Mouse (Mus musculus) kidney, adult 11 months (tissue): ENCODE data around the gene Rasa2.

Source experiments
- DNase-seq: peaks from one replicate; pipeline ENCODE4 v3.0.0; 2022

The Rasa2 gene

GRCm38 (mm10) chr9:96637157-96637548 is 5.7 kb upstream of the Rasa2 start:
- no peak for DNase-seq

GRCm38 (mm10) chr9:96636423-96637156 is 5.2 kb upstream of the Rasa2 start:
- DNase-seq, result no peak

- no peak for DNase-seq
Measured at GRCm38 (mm10) chr9:96635899-96636298, 4.5 kb upstream of the Rasa2 start.

GRCm38 (mm10) chr9:96635176-96635575 is 3.8 kb upstream of the Rasa2 start:
- DNase-seq, result peak; percentile 88

GRCm38 (mm10) chr9:96633771-96634170 is 2.4 kb upstream of the Rasa2 start:
- DNase-seq, result no peak

- peak; percentile 68 for DNase-seq
Measured at GRCm38 (mm10) chr9:96632756-96633155, 1.3 kb upstream of the Rasa2 start.

GRCm38 (mm10) chr9:96632073-96632690 is 765 bp upstream of the Rasa2 start:
- peak; percentile 38 for DNase-seq

- peak; percentile 46 for DNase-seq
Measured at GRCm38 (mm10) chr9:96630571-96631388, 637 bp downstream of the Rasa2 start.

- no peak for DNase-seq
Measured at GRCm38 (mm10) chr9:96629151-96629550, 2.3 kb downstream of the Rasa2 start.

- DNase-seq, result no peak
Measured at GRCm38 (mm10) chr9:96627557-96628085, 3.8 kb downstream of the Rasa2 start.

GRCm38 (mm10) chr9:96627042-96627441 is 4.4 kb downstream of the Rasa2 start:
- DNase-seq, result no peak

GRCm38 (mm10) chr9:96618448-96619176 is 12.8 kb downstream of the Rasa2 start:
- DNase-seq, result no peak

GRCm38 (mm10) chr9:96612297-96612696 is 19.1 kb downstream of the Rasa2 start:
- no peak for DNase-seq

- DNase-seq, result no peak
Measured at GRCm38 (mm10) chr9:96611693-96612293, 19.6 kb downstream of the Rasa2 start.

- peak; percentile 60 for DNase-seq
Measured at GRCm38 (mm10) chr9:96610813-96611212, 20.6 kb downstream of the Rasa2 start.

- DNase-seq, result no peak
Measured at GRCm38 (mm10) chr9:96603416-96603815, 28.0 kb downstream of the Rasa2 start.

- DNase-seq, result no peak
Measured at GRCm38 (mm10) chr9:96597899-96598298, 33.5 kb downstream of the Rasa2 start.

GRCm38 (mm10) chr9:96592670-96593600 is 38.5 kb downstream of the Rasa2 start:
- no peak for DNase-seq

- DNase-seq, result no peak
Measured at GRCm38 (mm10) chr9:96589346-96589745, 42.1 kb downstream of the Rasa2 start.

- DNase-seq, result no peak
Measured at GRCm38 (mm10) chr9:96583496-96583895, 47.9 kb downstream of the Rasa2 start.

- DNase-seq, result no peak
Measured at GRCm38 (mm10) chr9:96583076-96583475, 48.3 kb downstream of the Rasa2 start.
